Mouse (Mus musculus): ENCODE results near the gene Unc119b. TPM values are rescaled to one million over a fixed set of nuclear protein-coding genes. Genes with fewer than 3 reads are reported as not detected.
"Not testable (repeated sequence)": the region's sequence is repeated elsewhere in the genome, so short reads cannot be mapped to it uniquely, and the experiment has no call there.

The Unc119b gene
- polyA plus RNA-seq, 1 experiment from 2014 or later = 21.8 TPM

GRCm38 (mm10) chr5:115155156-115155631, 20.4 kb upstream of the Unc119b start:
- peaks cover 24% of the 10 kb centered on the region; the same call in 1 of the 2 replicates for H3K4me1 ChIP-seq (ENCODE audit: insufficient read depth, low read depth, low read length)
- DNase-seq (ENCODE audit: low spot score) = no peak
- WGBS = 44% methylated on average over 13 of the region's 13 CpGs
- no peak overlapping the region for H3K4me3 ChIP-seq (ENCODE audit: low read depth, low read length)
- H3K27me3 ChIP-seq (replicated peaks; ENCODE audit: insufficient read depth, low read length) = no peaks in the 10 kb centered on the region
- no peak overlapping the region for H3K27ac ChIP-seq (ENCODE audit: low read length)
- ATAC-seq = no peak
- no peak overlapping the region for H3K9ac ChIP-seq (replicated peaks; ENCODE audit: low read depth)
- TF ChIP-seq CTCF (IDR thresholded peaks at IDR 0.05) = no peak
- no peak for TF ChIP-seq EP300 (IDR thresholded peaks at IDR 0.05)
- H3K36me3 ChIP-seq (ENCODE audit: insufficient read depth, low read length) = peaks cover 4% of the 10 kb centered on the region; the same call in 1 of the 2 replicates
- no peaks in the 10 kb centered on the region for H3K9me3 ChIP-seq (ENCODE audit: low read length)
- peak overlapping the region; percentile 94 for H3K4me2 ChIP-seq (replicated peaks; ENCODE audit: low read depth, low read length)

- TF ChIP-seq EP300 (IDR thresholded peaks at IDR 0.05) (peak; percentile 89), CTCF (IDR thresholded peaks at IDR 0.05) (no peak)
- DNase-seq (ENCODE audit: low spot score) = peak; percentile 53
- Histone ChIP-seq H3K4me1 (ENCODE audit: insufficient read depth, low read depth, low read length) (peaks cover 19% of the 10 kb centered on the region; the same call in 1 of the 2 replicates), H3K27ac (ENCODE audit: low read length) (peak overlapping the region; percentile 60), H3K9ac (replicated peaks; ENCODE audit: low read depth) (no peak overlapping the region), H3K4me2 (replicated peaks; ENCODE audit: low read depth, low read length) (0 out of 2 replicates have a peak overlapping the region, but pooled peaks have one; percentile 5), H3K27me3 (replicated peaks; ENCODE audit: insufficient read depth, low read length) (no peaks in the 10 kb centered on the region), H3K9me3 (ENCODE audit: low read length) (no peaks in the 10 kb centered on the region), H3K36me3 (ENCODE audit: insufficient read depth, low read length) (peaks cover 28% of the 10 kb centered on the region), H3K4me3 (ENCODE audit: low read depth, low read length) (no peak overlapping the region)
- peak; percentile 72 for ATAC-seq
- WGBS = 15% methylated on average over 8 of the region's 8 CpGs
These were observed 17.6 kb upstream of the Unc119b start for GRCm38 (mm10) chr5:115152132-115152956.

- no peak for DNase-seq (ENCODE audit: low spot score)
- H3K4me2 ChIP-seq (replicated peaks; ENCODE audit: low read depth, low read length) = no peak overlapping the region
- H3K4me1 ChIP-seq (ENCODE audit: insufficient read depth, low read depth, low read length) = peaks cover 18% of the 10 kb centered on the region; the same call in 1 of the 2 replicates
- WGBS = 77% methylated on average over 13 of the region's 13 CpGs
- H3K9me3 ChIP-seq (ENCODE audit: low read length) = no peaks in the 10 kb centered on the region
- ATAC-seq = no peak
- H3K27ac ChIP-seq (ENCODE audit: low read length) = no peak overlapping the region
- H3K27me3 ChIP-seq (replicated peaks; ENCODE audit: insufficient read depth, low read length) = no peaks in the 10 kb centered on the region
- H3K4me3 ChIP-seq (ENCODE audit: low read depth, low read length) = no peak overlapping the region
- peaks cover 34% of the 10 kb centered on the region for H3K36me3 ChIP-seq (ENCODE audit: insufficient read depth, low read length)
- H3K9ac ChIP-seq (replicated peaks; ENCODE audit: low read depth) = no peak overlapping the region
- TF ChIP-seq CTCF (IDR thresholded peaks at IDR 0.05) (no peak), EP300 (IDR thresholded peaks at IDR 0.05) (no peak)
These were observed 16.7 kb upstream of the Unc119b start for GRCm38 (mm10) chr5:115151457-115151856.

- TF ChIP-seq EP300 (IDR thresholded peaks at IDR 0.05) (no peak), CTCF (IDR thresholded peaks at IDR 0.05) (no peak)
- no peaks in the 10 kb centered on the region for H3K27me3 ChIP-seq (replicated peaks; ENCODE audit: insufficient read depth, low read length)
- DNase-seq (ENCODE audit: low spot score) (no peak), ATAC-seq (no peak)
- H3K36me3 ChIP-seq (ENCODE audit: insufficient read depth, low read length) = peaks cover 34% of the 10 kb centered on the region
- no peak overlapping the region for H3K4me3 ChIP-seq (ENCODE audit: low read depth, low read length)
- no peak overlapping the region for H3K9ac ChIP-seq (replicated peaks; ENCODE audit: low read depth)
- 76% methylated on average over 5 of the region's 5 CpGs for WGBS
- H3K27ac ChIP-seq (ENCODE audit: low read length) = no peak overlapping the region
- no peaks in the 10 kb centered on the region for H3K9me3 ChIP-seq (ENCODE audit: low read length)
- no peak overlapping the region for H3K4me2 ChIP-seq (replicated peaks; ENCODE audit: low read depth, low read length)
- H3K4me1 ChIP-seq (ENCODE audit: insufficient read depth, low read depth, low read length) = peaks cover 13% of the 10 kb centered on the region; the same call in 1 of the 2 replicates
These were observed 16.2 kb upstream of the Unc119b start for GRCm38 (mm10) chr5:115150991-115151390.

- ATAC-seq (no peak), DNase-seq (ENCODE audit: low spot score) (no peak)
- 89% methylated on average over 14 of the region's 14 CpGs for WGBS
- no peak overlapping the region for H3K4me3 ChIP-seq (ENCODE audit: low read depth, low read length)
- no peaks in the 10 kb centered on the region for H3K9me3 ChIP-seq (ENCODE audit: low read length)
- no peaks in the 10 kb centered on the region for H3K27me3 ChIP-seq (replicated peaks; ENCODE audit: insufficient read depth, low read length)
- H3K9ac ChIP-seq (replicated peaks; ENCODE audit: low read depth) = no peak overlapping the region
- peaks cover 3% of the 10 kb centered on the region; the same call in 1 of the 2 replicates for H3K4me1 ChIP-seq (ENCODE audit: insufficient read depth, low read depth, low read length)
- TF ChIP-seq CTCF (IDR thresholded peaks at IDR 0.05) = no peak
- no peak for TF ChIP-seq EP300 (IDR thresholded peaks at IDR 0.05)
- no peak overlapping the region for H3K27ac ChIP-seq (ENCODE audit: low read length)
- H3K4me2 ChIP-seq (replicated peaks; ENCODE audit: low read depth, low read length) = no peak overlapping the region
- peaks cover 34% of the 10 kb centered on the region for H3K36me3 ChIP-seq (ENCODE audit: insufficient read depth, low read length)
These were observed 15.1 kb upstream of the Unc119b start for GRCm38 (mm10) chr5:115149675-115150459.

- not testable (repeated sequence) for H3K4me3 ChIP-seq (ENCODE audit: low read depth, low read length); DNase-seq (ENCODE audit: low spot score); H3K27ac ChIP-seq (ENCODE audit: low read length); H3K27me3 ChIP-seq (replicated peaks; ENCODE audit: insufficient read depth, low read length); H3K4me2 ChIP-seq (replicated peaks; ENCODE audit: low read depth, low read length); H3K4me1 ChIP-seq (ENCODE audit: insufficient read depth, low read depth, low read length); H3K9ac ChIP-seq (replicated peaks; ENCODE audit: low read depth); H3K9me3 ChIP-seq (ENCODE audit: low read length); ATAC-seq
- WGBS = no CpG with 5 or more reads among the region's 1 CpGs
- peaks cover 34% of the 10 kb centered on the region for H3K36me3 ChIP-seq (ENCODE audit: insufficient read depth, low read length)
These were observed 14.1 kb upstream of the Unc119b start for GRCm38 (mm10) chr5:115148872-115149271.
